Mouse (Mus musculus): ENCODE measurements around the gene Ralgps2. TPM values are rescaled to one million over a fixed set of nuclear protein-coding genes. Genes with fewer than 3 reads are reported as not detected.
A peak's percentile ranks its signal among the peaks of the same experiment; 100 is the strongest.

Gene Ralgps2
- 36.5 and 41.3 TPM in 2 replicates for polyA plus RNA-seq (2015; fragmentation: Nextera tagmentation; extraction: Ambion mirVana)

DNA sequence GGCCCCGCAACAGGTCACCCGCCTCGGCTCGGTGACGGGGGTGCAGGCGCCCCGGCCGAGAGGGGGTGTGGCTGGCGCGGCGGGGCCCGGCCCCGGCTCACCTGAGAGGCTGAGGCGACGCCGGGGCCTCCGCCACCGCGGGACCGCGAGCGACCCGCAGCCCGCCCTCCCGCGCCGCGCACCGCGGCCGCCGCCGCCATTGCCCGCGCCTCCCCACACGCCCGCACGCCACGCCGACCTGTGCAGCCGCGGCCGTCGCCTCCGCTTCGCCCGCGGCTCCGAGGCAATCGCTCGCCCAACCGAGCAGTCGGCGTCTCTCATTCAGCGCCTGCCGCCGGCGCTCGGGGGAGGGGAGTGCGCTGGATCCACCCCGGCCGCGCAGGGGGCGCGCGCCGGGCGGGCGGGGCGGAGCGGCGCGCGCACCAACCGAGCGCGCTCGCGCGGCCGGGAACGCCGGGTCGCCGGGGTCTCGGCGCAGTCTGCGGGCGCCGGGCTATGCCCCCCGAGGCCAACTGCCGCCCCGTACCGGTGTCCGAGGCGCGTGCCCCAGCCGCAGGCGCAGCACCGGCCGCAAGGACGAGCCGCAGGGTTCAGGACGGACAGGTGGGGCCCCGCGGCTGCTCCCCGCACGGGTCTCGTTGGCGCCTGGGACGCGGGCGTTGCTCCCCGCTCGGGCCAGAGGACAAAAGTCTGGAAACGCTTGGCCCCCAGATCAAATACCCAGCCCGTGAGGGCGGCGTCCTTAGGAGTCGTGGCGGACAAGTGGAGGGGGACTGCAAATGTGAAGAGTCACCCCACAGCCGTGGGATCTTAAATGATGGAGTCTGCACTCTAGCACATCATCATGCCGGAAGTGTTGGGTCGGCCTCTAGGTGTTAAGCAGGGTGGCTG is at the start of gene Ralgps2:
Gene Ralgps2 (minus strand): TSS at position 376 of the 891 bp plus-strand sequence.
- Histone ChIP-seq H3K27ac (peak within 1 kb of the TSS; percentile 81), H3K9ac (peak within 1 kb of the TSS; percentile 84), H3K27me3 (replicated peaks) (no peaks in the 10 kb centered on the region), H3K4me3 (replicated peaks) (peak within 1 kb of the TSS; percentile 96), H3K4me2 (replicated peaks) (peak within 1 kb of the TSS; percentile 91), H3K36me3 (no peaks in the 10 kb centered on the region), H3K9me3 (no peaks in the 10 kb centered on the region), H3K4me1 (replicated peaks) (0 out of 2 replicates have a peak, but pooled peaks cover 2% of the 10 kb centered on the region)
- WGBS = under 1% methylated on average over 101 of the region's 124 CpGs
- ATAC-seq = peak; percentile 93

DNA sequence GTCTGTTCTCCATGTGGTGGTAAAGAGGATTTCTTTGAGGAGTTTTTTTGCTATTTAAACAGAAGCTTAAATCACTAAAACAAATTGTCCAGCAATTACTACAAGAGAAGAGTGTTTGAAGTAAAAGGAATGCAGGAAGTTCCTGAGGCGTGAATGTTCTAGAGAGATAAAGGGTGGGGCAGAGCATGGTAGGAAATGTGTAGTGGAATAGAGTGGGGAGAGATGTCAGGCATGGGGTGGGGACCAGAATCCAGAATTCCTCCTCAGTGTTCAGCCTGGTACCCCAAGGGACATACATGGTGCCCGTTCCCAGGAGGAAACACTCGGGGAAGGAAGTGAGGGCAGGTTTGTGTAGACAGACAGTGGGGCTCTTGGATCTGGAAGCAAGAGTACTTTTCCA is 48.1 kb upstream of the Ralgps2 start:
- Histone ChIP-seq H3K4me3 (replicated peaks) (no peak overlapping the region), H3K4me2 (replicated peaks) (no peak overlapping the region), H3K27ac (no peak overlapping the region), H3K27me3 (replicated peaks) (no peaks in the 10 kb centered on the region), H3K9ac (no peak overlapping the region), H3K4me1 (replicated peaks) (peaks cover 5% of the 10 kb centered on the region; the same call in 1 of the 2 replicates), H3K9me3 (no peaks in the 10 kb centered on the region), H3K36me3 (no peaks in the 10 kb centered on the region)
- no peak for ATAC-seq
- WGBS = 62% methylated on average over 3 of the region's 3 CpGs

DNA sequence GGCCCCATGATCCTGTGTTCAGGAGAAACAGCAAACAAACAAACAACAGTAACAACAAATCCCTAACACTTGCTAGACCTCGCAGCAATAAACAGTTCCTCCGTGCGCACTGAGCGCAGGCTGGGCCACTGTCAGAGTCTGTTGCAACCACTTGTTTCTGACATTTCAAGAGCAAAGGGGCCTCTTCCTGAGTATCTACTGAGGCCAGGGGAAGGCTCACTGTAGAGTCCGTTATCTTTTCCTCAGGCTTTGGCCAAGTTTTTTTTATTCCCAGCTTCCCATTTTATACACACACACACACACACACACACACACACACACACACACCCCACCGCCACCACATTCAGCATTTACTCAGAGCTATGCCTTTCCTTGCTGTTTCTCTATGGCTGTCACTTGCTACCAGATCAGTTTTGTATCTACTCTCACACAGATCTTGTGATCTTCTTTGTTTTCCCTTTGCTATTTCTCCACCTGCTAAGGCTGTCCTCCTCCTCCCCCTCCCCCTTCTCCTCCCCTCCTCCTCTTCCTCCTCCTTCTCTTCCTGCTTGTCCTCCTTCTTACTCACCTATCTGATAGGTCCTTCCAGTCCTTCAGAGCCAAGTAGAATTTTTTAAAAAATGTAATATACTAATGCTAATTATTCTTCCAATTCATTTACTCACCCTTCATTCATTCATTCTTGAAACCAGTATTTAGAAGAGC is 47.4 kb upstream of the Ralgps2 start:
- no peak overlapping the region for H3K27ac ChIP-seq
- no peak; the same call in 1 of the 2 replicates for ATAC-seq
- H3K4me1 ChIP-seq (replicated peaks) = 0 out of 2 replicates have a peak, but pooled peaks cover 5% of the 10 kb centered on the region
- no peak overlapping the region for H3K9ac ChIP-seq
- no peaks in the 10 kb centered on the region for H3K9me3 ChIP-seq
- no peaks in the 10 kb centered on the region for H3K36me3 ChIP-seq
- H3K4me2 ChIP-seq (replicated peaks) = no peak overlapping the region
- WGBS = 62% methylated on average over 6 of the region's 6 CpGs
- H3K4me3 ChIP-seq (replicated peaks) = no peak overlapping the region
- no peaks in the 10 kb centered on the region for H3K27me3 ChIP-seq (replicated peaks)

DNA sequence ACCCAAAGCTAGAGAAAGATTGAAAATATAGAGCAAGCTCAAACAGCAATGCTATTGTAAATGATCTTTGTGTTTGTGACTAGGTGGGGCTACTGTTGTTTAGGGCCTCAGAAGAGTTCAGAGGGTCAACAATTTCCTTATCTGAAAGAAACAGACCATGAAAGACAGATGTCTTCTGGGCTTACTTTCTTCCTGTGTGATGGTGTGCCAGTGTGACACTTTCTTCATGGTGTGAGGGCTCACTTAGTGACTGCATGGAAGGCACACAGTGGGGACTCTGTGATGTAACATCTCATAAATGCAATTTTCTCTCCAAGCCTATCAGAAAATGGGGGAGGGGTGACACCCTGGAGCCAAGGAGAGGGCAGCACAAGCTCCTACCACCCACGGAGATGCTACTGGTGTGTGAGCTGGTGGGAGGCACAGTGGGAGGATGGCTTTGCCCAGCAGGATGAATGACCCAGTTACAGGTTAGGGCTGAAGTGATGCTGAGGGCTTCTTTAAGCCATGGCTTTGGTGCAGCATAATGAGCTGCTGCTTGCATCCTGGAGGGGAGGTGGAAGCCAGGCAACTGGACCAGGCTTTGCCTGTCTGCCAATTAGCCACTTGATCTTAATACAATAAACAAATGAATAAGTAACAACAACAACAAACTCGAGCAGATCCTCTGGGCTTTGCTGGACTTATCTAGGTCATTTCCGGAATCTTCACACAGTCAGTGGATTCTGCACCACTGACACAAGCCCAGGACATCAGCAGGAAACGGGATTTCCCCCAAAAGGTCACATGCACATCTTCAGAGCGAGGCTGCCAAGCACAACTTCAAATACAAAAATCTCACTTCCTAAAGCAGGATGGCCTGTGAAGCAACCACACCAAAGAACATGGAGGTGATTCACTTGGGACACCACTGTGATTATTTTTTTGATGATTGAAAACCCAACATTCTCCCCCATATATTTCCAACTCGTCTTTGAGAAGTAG is 46.5 kb upstream of the Ralgps2 start:
- ATAC-seq = no peak
- Histone ChIP-seq H3K27ac (no peak overlapping the region), H3K4me2 (replicated peaks) (no peak overlapping the region), H3K4me1 (replicated peaks) (0 out of 2 replicates have a peak, but pooled peaks cover 3% of the 10 kb centered on the region), H3K27me3 (replicated peaks) (no peaks in the 10 kb centered on the region), H3K9me3 (no peaks in the 10 kb centered on the region), H3K4me3 (replicated peaks) (no peak overlapping the region), H3K36me3 (no peaks in the 10 kb centered on the region), H3K9ac (no peak overlapping the region)
- WGBS = 42% methylated on average over 6 of the region's 6 CpGs

DNA sequence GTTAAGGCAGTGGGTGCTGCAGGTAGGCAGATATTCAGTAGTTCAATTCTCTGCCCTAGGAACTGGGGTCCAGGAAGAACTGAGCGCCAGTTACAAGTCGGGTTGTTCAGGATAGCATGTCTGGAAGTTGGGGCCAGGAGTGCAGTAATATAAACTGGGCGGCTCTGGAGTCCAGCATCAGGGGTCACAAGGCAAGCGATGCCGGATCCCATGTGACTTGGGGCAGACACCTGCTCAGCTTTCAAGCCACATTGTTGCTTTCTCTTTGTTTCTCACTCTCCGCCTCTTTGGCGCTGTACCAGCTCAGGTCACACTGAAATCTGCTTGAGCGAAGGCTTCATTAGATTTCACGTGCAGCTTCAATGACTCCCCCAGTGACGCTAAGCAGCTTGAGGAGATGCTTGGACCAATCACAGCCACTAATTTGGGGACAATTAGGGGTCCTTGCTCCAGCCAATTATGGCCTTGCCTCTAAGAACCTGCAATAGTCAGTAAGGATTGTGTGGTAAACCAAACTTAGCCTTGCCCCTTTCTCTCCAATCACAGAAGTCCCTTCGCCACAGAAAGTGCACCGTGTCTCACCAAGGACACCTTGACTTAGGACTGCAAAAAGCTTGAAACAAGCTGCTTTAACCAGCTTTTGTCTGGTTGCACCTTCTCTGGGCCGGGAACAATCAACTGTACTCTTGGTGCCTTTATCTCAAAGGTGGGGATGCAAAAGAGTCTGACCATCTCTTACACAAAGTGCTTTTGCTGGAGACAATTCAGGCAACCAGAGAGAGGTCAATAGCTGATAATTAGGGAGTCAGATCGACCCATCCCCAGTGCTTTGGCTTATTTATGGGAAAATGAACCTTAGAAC is 43.8 kb upstream of the Ralgps2 start:
- 80% methylated on average over 14 of the region's 14 CpGs for WGBS
- Histone ChIP-seq H3K4me3 (replicated peaks) (no peak overlapping the region), H3K9me3 (no peaks in the 10 kb centered on the region), H3K4me1 (replicated peaks) (no peaks in the 10 kb centered on the region), H3K9ac (no peak overlapping the region), H3K36me3 (no peaks in the 10 kb centered on the region), H3K4me2 (replicated peaks) (no peak overlapping the region), H3K27ac (no peak overlapping the region), H3K27me3 (replicated peaks) (no peaks in the 10 kb centered on the region)
- no peak for ATAC-seq

DNA sequence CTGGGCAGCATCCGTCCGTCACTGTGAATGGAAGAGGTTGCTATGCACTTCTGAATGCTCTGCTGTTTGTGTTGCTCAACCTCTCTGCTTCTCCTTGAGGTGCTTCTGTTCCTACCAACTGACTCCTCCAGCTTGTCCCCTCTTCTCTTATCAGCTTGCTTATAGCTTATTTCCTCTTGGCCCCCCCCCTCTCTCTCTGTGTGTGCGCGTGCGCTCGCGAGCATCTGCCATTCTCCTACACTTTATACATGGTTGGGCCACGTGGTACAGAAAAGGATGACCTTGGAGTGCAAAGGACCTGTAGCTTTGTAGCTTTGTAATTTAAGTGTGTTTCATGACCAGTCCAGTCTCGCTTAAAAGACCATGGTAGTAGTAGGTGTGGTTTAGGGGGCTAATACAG is 42.5 kb upstream of the Ralgps2 start:
- no peak overlapping the region for H3K4me2 ChIP-seq (replicated peaks)
- no peak overlapping the region for H3K4me3 ChIP-seq (replicated peaks)
- no peaks in the 10 kb centered on the region for H3K36me3 ChIP-seq
- no peaks in the 10 kb centered on the region for H3K9me3 ChIP-seq
- H3K9ac ChIP-seq = no peak overlapping the region
- H3K4me1 ChIP-seq (replicated peaks) = no peaks in the 10 kb centered on the region
- no peak for ATAC-seq
- WGBS = 86% methylated on average over 9 of the region's 9 CpGs
- H3K27ac ChIP-seq = no peak overlapping the region
- no peaks in the 10 kb centered on the region for H3K27me3 ChIP-seq (replicated peaks)

DNA sequence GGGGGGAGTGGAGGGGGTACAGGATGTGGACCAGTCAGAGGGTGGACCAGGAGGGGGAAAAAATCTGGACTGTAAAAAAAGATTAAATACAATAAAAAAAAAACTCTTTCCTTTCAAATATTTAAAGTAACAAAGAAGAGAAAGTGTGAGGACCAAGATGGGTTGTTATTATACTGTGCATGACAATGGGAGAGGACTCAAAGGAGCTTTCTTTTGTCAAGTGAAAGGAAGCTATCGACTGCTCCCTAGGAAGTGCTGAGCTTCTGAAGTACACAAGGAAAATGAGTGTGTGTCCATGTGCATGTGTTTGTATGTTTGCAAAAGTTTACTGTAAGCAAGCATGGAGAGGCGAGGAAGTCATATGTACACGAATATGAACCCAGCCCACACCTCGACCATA is 40.3 kb upstream of the Ralgps2 start:
- Histone ChIP-seq H3K27me3 (replicated peaks) (no peaks in the 10 kb centered on the region), H3K4me3 (replicated peaks) (no peak overlapping the region), H3K9me3 (no peaks in the 10 kb centered on the region), H3K27ac (no peak overlapping the region), H3K4me1 (replicated peaks) (no peaks in the 10 kb centered on the region), H3K9ac (no peak overlapping the region), H3K4me2 (replicated peaks) (no peak overlapping the region), H3K36me3 (no peaks in the 10 kb centered on the region)
- ATAC-seq = no peak
- 81% methylated on average over 4 of the region's 4 CpGs for WGBS

DNA sequence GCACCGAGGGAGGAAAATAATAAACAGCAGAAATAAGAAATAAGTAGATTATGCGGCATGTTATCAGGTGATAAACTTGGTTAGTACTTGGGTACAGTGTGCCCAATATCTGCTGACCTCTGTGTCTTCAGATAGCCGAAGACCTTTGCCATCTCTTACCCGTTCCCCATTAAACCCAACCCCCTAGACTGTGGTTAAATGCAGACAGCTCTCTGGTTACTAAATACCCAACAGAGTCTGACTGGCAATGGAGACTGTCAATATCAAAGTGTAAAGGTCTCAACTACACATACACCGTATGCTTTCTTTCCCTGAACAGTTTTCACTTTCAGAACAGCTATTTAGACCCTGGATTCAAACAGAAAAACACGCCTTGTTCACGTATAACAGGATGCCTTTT is 39.2 kb upstream of the Ralgps2 start:
- Histone ChIP-seq H3K27ac (no peak overlapping the region), H3K4me1 (replicated peaks) (no peaks in the 10 kb centered on the region), H3K9ac (no peak overlapping the region), H3K4me3 (replicated peaks) (no peak overlapping the region), H3K36me3 (no peaks in the 10 kb centered on the region), H3K27me3 (replicated peaks) (no peaks in the 10 kb centered on the region), H3K4me2 (replicated peaks) (no peak overlapping the region), H3K9me3 (no peaks in the 10 kb centered on the region)
- 72% methylated on average over 7 of the region's 7 CpGs for WGBS
- peak; percentile 71 for ATAC-seq

DNA sequence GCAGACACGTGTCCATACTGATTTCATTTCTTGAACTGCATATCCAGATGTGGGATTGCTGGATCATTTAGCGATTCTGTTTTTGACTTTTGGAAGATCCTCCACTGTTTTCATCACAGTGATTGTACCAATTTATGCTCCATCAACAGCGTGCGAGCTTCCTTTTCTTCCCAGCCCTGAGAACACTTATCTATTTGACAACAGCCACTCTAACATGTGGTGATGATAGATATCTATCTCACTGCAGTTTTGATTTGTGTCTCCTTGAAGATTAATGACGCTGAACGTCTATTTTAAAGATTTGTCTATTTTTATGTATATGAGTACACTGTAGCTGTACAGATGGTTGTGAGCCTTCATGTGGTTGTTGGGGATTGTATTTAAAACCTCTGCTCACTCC is 34.4 kb upstream of the Ralgps2 start:
- Histone ChIP-seq H3K4me3 (replicated peaks) (no peak overlapping the region), H3K4me2 (replicated peaks) (no peak overlapping the region), H3K9ac (no peak overlapping the region), H3K9me3 (no peaks in the 10 kb centered on the region), H3K4me1 (replicated peaks) (no peaks in the 10 kb centered on the region), H3K27me3 (replicated peaks) (no peaks in the 10 kb centered on the region), H3K27ac (no peak overlapping the region), H3K36me3 (no peaks in the 10 kb centered on the region)
- ATAC-seq = no peak
- 81% methylated on average over 6 of the region's 6 CpGs for WGBS

DNA sequence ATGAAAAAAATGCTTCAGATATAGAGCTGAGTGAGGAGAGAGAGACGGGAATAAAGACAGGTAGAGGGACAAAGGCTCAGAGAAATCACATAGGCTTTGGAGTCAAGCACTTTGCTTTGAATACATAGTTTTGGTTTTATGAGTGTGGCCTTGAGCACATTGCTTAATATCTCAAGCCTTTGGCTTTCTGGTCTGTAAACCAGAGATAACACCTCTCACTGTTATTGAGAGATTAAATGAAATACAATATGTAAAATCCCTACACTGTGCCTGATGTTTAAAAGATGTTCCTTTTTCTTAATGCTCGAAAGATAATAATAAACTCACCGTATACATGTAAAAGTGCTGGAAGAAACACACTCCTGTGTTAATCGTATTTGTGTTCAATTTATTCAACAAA is 33.0 kb upstream of the Ralgps2 start:
- Histone ChIP-seq H3K36me3 (no peaks in the 10 kb centered on the region), H3K4me3 (replicated peaks) (no peak overlapping the region), H3K4me1 (replicated peaks) (no peaks in the 10 kb centered on the region), H3K9me3 (no peaks in the 10 kb centered on the region), H3K4me2 (replicated peaks) (no peak overlapping the region), H3K27ac (no peak overlapping the region), H3K9ac (no peak overlapping the region), H3K27me3 (replicated peaks) (no peaks in the 10 kb centered on the region)
- WGBS = 73% methylated on average over 4 of the region's 4 CpGs
- no peak for ATAC-seq

DNA sequence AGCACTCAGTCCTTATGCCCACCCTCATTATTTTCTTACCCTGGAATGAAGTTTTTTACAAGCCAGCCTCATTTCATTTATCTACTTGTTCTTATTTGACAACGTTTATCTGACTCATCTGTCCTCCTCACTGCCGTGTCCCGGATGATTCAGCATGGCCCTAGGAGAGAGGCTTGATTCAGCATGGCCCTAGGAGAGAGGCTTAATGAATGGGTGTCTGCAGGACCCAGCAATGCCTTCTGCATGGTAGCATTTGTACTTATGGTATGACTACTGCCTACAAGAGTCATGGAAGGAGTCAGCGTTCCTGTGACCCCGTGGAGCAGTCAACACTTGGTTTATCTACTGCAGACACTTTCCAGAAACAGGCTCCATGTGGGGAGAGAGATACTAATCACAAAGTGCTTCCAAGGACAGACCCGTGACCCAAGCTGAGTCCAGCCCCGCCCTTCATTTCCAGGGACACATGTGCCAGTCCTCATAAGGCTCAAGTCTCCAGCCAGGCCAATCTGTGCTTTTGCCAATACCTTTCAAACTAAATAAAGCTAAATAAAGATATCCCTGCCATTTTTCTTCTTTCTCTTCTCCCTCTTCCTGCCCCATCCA is 31.9 kb upstream of the Ralgps2 start:
- no peak for ATAC-seq
- no peak overlapping the region for H3K9ac ChIP-seq
- H3K9me3 ChIP-seq = no peaks in the 10 kb centered on the region
- H3K27me3 ChIP-seq (replicated peaks) = no peaks in the 10 kb centered on the region
- H3K4me1 ChIP-seq (replicated peaks) = no peaks in the 10 kb centered on the region
- no peak overlapping the region for H3K27ac ChIP-seq
- no peak overlapping the region for H3K4me2 ChIP-seq (replicated peaks)
- WGBS = 71% methylated on average over 7 of the region's 7 CpGs
- H3K4me3 ChIP-seq (replicated peaks) = no peak overlapping the region
- H3K36me3 ChIP-seq = no peaks in the 10 kb centered on the region

Measured in intestine, embryonic 15.5 days (tissue).